Comparison of ENCODE assay signal across 28 mouse cellular contexts in the genomic region with DNA sequence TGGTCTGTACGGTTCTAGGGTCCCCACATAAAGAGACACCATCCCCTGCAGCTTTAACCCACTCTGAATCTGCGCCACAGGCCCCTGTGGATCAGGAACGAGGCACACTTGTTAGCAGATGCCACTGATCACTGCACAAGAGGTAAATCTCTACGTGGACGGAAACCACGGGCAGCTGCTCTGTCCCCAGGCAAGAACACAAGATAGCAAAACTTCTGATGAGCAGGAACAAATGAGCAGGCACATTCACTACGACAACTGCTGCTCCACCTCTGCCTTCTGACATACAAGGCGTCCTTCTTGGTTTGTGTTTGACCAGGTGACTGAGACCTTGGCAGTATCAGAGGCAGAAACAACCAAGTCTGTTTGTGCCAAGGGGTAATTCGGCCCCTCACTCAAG.
"Had no signal": no experiment of that assay in that cellular context is flagged by ENCODE, and none has a peak within 500 bp of the region (broad histone marks: within the 10 kb centered on the region; RNA-seq: fewer than 3 reads in every experiment).

No protein-coding gene starts in this region.

- DNase-seq: heart, postnatal 10 days; heart, postnatal 14 days; heart, postnatal 4 days; kidney, adult 11 months; kidney, adult 18-20 months; kidney, adult 2 months; kidney, adult 8-10 months; kidney, adult 9 months; kidney, postnatal 10 days; kidney, postnatal 14 days; kidney, postnatal 25 days; kidney, postnatal 36 days; kidney, postnatal 4 days; layer of hippocampus, adult 9-11 months; layer of hippocampus, postnatal 36 days had no signal

- H3K4me3 ChIP-seq: heart, embryonic 10.5 days; heart, embryonic 12.5 days; heart, embryonic 13.5 days; heart, embryonic 15.5 days; hindbrain, embryonic 10.5 days; hindbrain, embryonic 12.5 days; hindbrain, embryonic 13.5 days; hindbrain, embryonic 15.5 days; intestine, embryonic 15.5 days; kidney, embryonic 15.5 days; layer of hippocampus, adult 2 months had no signal

- H3K36me3 ChIP-seq: hindbrain, embryonic 13.5 days; hindbrain, embryonic 15.5 days had no signal

- H3K4me2 ChIP-seq: heart, embryonic 11.5 days; heart, embryonic 12.5 days; heart, embryonic 13.5 days; heart, embryonic 15.5 days; hindbrain, embryonic 12.5 days; hindbrain, embryonic 13.5 days; hindbrain, embryonic 14.5 days; hindbrain, embryonic 15.5 days; intestine, embryonic 15.5 days; kidney, embryonic 15.5 days had no signal

- H3K27me3 ChIP-seq: heart, embryonic 12.5 days; heart, embryonic 13.5 days; heart, embryonic 15.5 days; hindbrain, embryonic 12.5 days; hindbrain, embryonic 13.5 days; hindbrain, embryonic 15.5 days; intestine, embryonic 15.5 days; kidney, embryonic 15.5 days had no signal
